Mouse (Mus musculus): Measurements from ENCODE around the gene Phpt1. TPM values are rescaled to one million over a fixed set of nuclear protein-coding genes. Genes with fewer than 3 reads are reported as not detected.
A peak's percentile ranks its signal among the peaks of the same experiment; 100 is the strongest.

Phpt1 gene
- polyA plus RNA-seq, 1 experiment = 102 TPM

GRCm38 (mm10) chr2:25608671-25609070 is 33.6 kb upstream of the Phpt1 start:
- no peaks in the 10 kb centered on the region for H3K27me3 ChIP-seq (ENCODE audit: control insufficient read depth, insufficient read depth, low read length)
- H3K27ac ChIP-seq (ENCODE audit: control insufficient read depth, insufficient read depth, low read depth, low read length) = peak overlapping the region; percentile 93
- H3K4me3 ChIP-seq (ENCODE audit: control insufficient read depth, low read depth, low read length) = peak overlapping the region; percentile 96
- no peaks in the 10 kb centered on the region; the same call in 1 of the 2 replicates for H3K36me3 ChIP-seq (ENCODE audit: control insufficient read depth, insufficient read depth, low read length)
- H3K4me1 ChIP-seq (ENCODE audit: control insufficient read depth, insufficient read depth, low read length) = no peaks in the 10 kb centered on the region; the same call in none of the 2 replicates
- TF ChIP-seq CTCF (IDR thresholded peaks at IDR 0.05; ENCODE audit: control insufficient read depth, insufficient read depth, insufficient replicate concordance, low read depth, low read length) (no peak), POLR2A (IDR thresholded peaks at IDR 0.05; ENCODE audit: control insufficient read depth, low read depth, low read length) (no peak)

DNA sequence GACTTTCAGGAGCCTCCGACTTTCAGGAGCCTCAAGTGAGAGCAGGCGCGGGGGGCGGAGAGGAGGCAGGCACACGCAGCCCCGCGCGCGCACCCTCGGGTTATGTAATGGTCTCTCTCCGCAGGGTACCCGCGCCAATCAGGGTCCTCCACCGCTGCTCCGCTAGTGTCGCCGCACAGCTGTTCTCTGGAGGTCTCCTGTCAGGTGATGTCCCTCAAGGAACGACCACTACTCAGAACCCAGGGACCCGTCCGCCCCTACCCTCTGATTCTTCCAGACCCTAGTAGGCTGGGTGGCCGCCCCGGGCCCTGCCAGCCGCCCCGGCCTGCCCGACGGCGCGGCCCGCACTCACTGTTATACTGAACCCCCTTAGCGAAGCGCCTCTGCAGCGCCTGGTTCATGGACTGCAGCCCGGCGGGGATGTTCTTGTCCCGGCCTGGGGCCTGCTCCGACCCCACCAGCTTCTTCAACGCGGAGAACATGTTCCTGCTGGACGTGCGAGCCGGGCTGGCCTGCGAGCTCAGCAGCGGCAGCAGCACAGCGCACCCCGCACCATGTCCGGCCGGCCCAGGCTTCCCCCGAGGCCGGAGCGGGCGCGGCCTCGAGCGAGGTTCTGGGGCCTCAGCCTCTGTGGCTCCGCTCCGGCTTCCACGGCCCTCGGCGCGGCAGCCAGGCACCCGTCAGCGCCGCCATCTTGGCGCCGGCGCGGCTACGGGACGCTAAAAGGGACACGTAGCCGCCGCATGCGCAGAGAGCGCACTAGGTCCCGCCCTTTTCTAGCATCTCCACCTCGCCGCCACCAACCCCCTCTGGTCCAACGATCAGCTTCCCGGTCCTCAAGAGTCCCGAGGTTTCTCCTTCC is 33.0 kb upstream of the Phpt1 start, which contains the start of gene Rabl6:
Rabl6 (minus strand) TSS at position 761 of the 862 bp plus-strand sequence.
- TF ChIP-seq POLR2A (IDR thresholded peaks at IDR 0.05; ENCODE audit: control insufficient read depth, low read depth, low read length) (peak; percentile 97), CTCF (IDR thresholded peaks at IDR 0.05; ENCODE audit: control insufficient read depth, insufficient read depth, insufficient replicate concordance, low read depth, low read length) (no peak)
- Histone ChIP-seq H3K27ac (ENCODE audit: control insufficient read depth, insufficient read depth, low read depth, low read length) (peak within 1 kb of the TSS; percentile 93), H3K36me3 (ENCODE audit: control insufficient read depth, insufficient read depth, low read length) (no peaks in the 10 kb centered on the region; the same call in 1 of the 2 replicates), H3K27me3 (ENCODE audit: control insufficient read depth, insufficient read depth, low read length) (no peaks in the 10 kb centered on the region), H3K4me1 (ENCODE audit: control insufficient read depth, insufficient read depth, low read length) (no peaks in the 10 kb centered on the region; the same call in none of the 2 replicates), H3K4me3 (ENCODE audit: control insufficient read depth, low read depth, low read length) (peak within 1 kb of the TSS; percentile 96)

GRCm38 (mm10) chr2:25602526-25602925 is 27.5 kb upstream of the Phpt1 start:
- H3K4me1 ChIP-seq (ENCODE audit: control insufficient read depth, insufficient read depth, low read length) = no peaks in the 10 kb centered on the region; the same call in 1 of the 2 replicates
- H3K36me3 ChIP-seq (ENCODE audit: control insufficient read depth, insufficient read depth, low read length) = peaks cover 5% of the 10 kb centered on the region; the same call in 1 of the 2 replicates
- H3K4me3 ChIP-seq (ENCODE audit: control insufficient read depth, low read depth, low read length) = no peak overlapping the region
- H3K27me3 ChIP-seq (ENCODE audit: control insufficient read depth, insufficient read depth, low read length) = no peaks in the 10 kb centered on the region
- TF ChIP-seq POLR2A (IDR thresholded peaks at IDR 0.05; ENCODE audit: control insufficient read depth, low read depth, low read length) (no peak), CTCF (IDR thresholded peaks at IDR 0.05; ENCODE audit: control insufficient read depth, insufficient read depth, insufficient replicate concordance, low read depth, low read length) (no peak)
- H3K27ac ChIP-seq (ENCODE audit: control insufficient read depth, insufficient read depth, low read depth, low read length) = no peak overlapping the region

DNA sequence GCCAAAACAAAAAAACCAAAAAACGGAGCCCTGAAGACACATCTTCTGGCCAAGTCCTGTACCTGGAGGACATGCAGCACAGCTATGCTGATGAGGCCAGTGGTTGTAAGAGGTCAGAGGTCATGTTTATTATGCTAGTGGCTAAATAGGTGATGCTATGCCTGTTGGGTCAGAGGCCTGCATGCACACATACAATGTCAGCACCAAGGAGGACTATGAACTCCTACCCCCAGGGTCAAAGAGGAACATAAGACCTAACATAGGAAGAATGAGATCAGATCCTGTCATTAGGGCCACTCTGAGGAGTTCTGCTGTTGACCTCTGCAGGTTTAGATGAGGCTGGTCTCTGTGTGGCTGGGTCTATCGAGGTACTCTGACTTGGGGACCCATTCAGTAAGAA is 25.0 kb upstream of the Phpt1 start:
- TF ChIP-seq POLR2A (IDR thresholded peaks at IDR 0.05; ENCODE audit: control insufficient read depth, low read depth, low read length) (no peak), CTCF (IDR thresholded peaks at IDR 0.05; ENCODE audit: control insufficient read depth, insufficient read depth, insufficient replicate concordance, low read depth, low read length) (no peak)

GRCm38 (mm10) chr2:25598749-25599148 is 23.7 kb upstream of the Phpt1 start:
- Histone ChIP-seq H3K4me3 (ENCODE audit: control insufficient read depth, low read depth, low read length) (no peak overlapping the region), H3K27ac (ENCODE audit: control insufficient read depth, insufficient read depth, low read depth, low read length) (no peak overlapping the region), H3K27me3 (ENCODE audit: control insufficient read depth, insufficient read depth, low read length) (no peaks in the 10 kb centered on the region), H3K4me1 (ENCODE audit: control insufficient read depth, insufficient read depth, low read length) (no peaks in the 10 kb centered on the region), H3K36me3 (ENCODE audit: control insufficient read depth, insufficient read depth, low read length) (peaks cover 8% of the 10 kb centered on the region)
- TF ChIP-seq POLR2A (IDR thresholded peaks at IDR 0.05; ENCODE audit: control insufficient read depth, low read depth, low read length) (no peak), CTCF (IDR thresholded peaks at IDR 0.05; ENCODE audit: control insufficient read depth, insufficient read depth, insufficient replicate concordance, low read depth, low read length) (no peak)

More for the DNA sequence above, 25.0 kb upstream of the Phpt1 start:
- no peak overlapping the region for H3K27ac ChIP-seq (ENCODE audit: control insufficient read depth, insufficient read depth, low read depth, low read length)
- H3K4me1 ChIP-seq (ENCODE audit: control insufficient read depth, insufficient read depth, low read length) = no peaks in the 10 kb centered on the region
- no peak overlapping the region for H3K4me3 ChIP-seq (ENCODE audit: control insufficient read depth, low read depth, low read length)
- H3K36me3 ChIP-seq (ENCODE audit: control insufficient read depth, insufficient read depth, low read length) = peaks cover 8% of the 10 kb centered on the region
- H3K27me3 ChIP-seq (ENCODE audit: control insufficient read depth, insufficient read depth, low read length) = no peaks in the 10 kb centered on the region

DNA sequence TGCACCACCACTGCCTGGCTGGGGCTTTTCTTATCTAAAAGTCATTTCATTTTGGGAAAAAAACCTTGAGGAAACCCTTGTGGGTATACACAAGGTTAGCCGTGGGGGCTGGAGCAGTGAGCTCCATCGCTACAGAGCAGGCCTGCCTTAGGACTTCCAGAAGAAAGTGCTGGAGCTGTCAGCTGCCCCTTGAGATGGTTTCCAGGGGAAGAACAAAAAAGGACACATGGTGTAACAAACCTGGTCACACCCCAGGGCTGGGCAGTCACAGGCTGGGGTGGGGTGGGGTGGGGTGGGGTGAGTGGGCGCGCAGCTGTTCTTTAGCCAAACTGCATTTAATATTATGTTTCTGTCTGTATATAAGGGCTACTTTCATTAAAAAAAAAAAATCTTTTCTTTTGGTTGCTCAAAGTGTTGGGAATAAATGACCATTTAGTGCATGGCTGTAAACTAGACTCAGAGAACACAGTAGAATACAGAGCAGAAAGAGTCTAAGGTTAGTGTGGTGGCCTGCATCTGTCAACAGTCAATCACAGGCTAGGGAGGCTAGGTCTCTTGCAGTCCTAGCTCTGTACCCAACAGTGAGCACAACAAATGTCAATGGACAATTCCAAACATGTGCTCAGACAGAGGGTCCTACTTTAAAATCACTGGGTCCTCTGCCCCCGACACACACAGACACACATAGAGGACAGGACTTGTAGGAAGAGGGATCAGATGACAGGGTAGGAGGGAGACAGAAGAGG is 21.9 kb upstream of the Phpt1 start:
- H3K27me3 ChIP-seq (ENCODE audit: control insufficient read depth, insufficient read depth, low read length) = no peaks in the 10 kb centered on the region
- no peaks in the 10 kb centered on the region for H3K4me1 ChIP-seq (ENCODE audit: control insufficient read depth, insufficient read depth, low read length)
- H3K27ac ChIP-seq (ENCODE audit: control insufficient read depth, insufficient read depth, low read depth, low read length) = no peak overlapping the region
- H3K36me3 ChIP-seq (ENCODE audit: control insufficient read depth, insufficient read depth, low read length) = peaks cover 8% of the 10 kb centered on the region
- TF ChIP-seq CTCF (IDR thresholded peaks at IDR 0.05; ENCODE audit: control insufficient read depth, insufficient read depth, insufficient replicate concordance, low read depth, low read length) (no peak), POLR2A (IDR thresholded peaks at IDR 0.05; ENCODE audit: control insufficient read depth, low read depth, low read length) (no peak)
- H3K4me3 ChIP-seq (ENCODE audit: control insufficient read depth, low read depth, low read length) = no peak overlapping the region

- no peak for TF ChIP-seq CTCF (IDR thresholded peaks at IDR 0.05; ENCODE audit: control insufficient read depth, insufficient read depth, insufficient replicate concordance, low read depth, low read length)
- TF ChIP-seq POLR2A (IDR thresholded peaks at IDR 0.05; ENCODE audit: control insufficient read depth, low read depth, low read length) = no peak
- peaks cover 4% of the 10 kb centered on the region for H3K36me3 ChIP-seq (ENCODE audit: control insufficient read depth, insufficient read depth, low read length)
- no peaks in the 10 kb centered on the region for H3K27me3 ChIP-seq (ENCODE audit: control insufficient read depth, insufficient read depth, low read length)
- H3K4me1 ChIP-seq (ENCODE audit: control insufficient read depth, insufficient read depth, low read length) = no peaks in the 10 kb centered on the region
- H3K4me3 ChIP-seq (ENCODE audit: control insufficient read depth, low read depth, low read length) = no peak overlapping the region
- no peak overlapping the region for H3K27ac ChIP-seq (ENCODE audit: control insufficient read depth, insufficient read depth, low read depth, low read length)
Measured at GRCm38 (mm10) chr2:25591863-25592262, 16.8 kb upstream of the Phpt1 start.
